Mouse (Mus musculus) brain, embryonic 14.5 days (tissue): Measurements from ENCODE around the gene Uba1y. TPM values are rescaled to one million over a fixed set of nuclear protein-coding genes. Genes with fewer than 3 reads are reported as not detected.
"Not testable (repeated sequence)": the region's sequence is repeated elsewhere in the genome, so short reads cannot be mapped to it uniquely, and the experiment has no call there.

ENCODE experiments used
- DNase-seq: peaks from one replicate; pipeline ENCODE4 v3.0.0-alpha.2; 2011; ENCODE audit warnings: low read depth
- CTCF ChIP-seq: fragments of 200-500 bp; IDR thresholded peaks from 2 replicates; pipeline ENCODE4 v1.5.1; 2012; ENCODE audit warnings: inconsistent platforms, mild to moderate bottlenecking, moderate library complexity, borderline replicate concordance; ENCODE audit not compliant: insufficient read depth, insufficient read length; ENCODE audit errors: extremely low read depth
- POLR2A ChIP-seq: fragments of 200-500 bp; IDR thresholded peaks from 2 replicates; pipeline ENCODE4 v1.6.1; 2012; ENCODE audit warnings: mild to moderate bottlenecking, inconsistent platforms, borderline replicate concordance; ENCODE audit not compliant: poor library complexity, insufficient read depth, insufficient read length, severe bottlenecking; ENCODE audit errors: extremely low read depth
- polyA plus RNA-seq: library from polyadenylated mRNA; depleted of rRNA; stranded (reverse); fragments of >200 nt; gene quantifications from 2 replicates; pipeline ENCODE4 v1.2.3, GENCODE M21; 2012; rRNA removed

The Uba1y gene
- 0.16 and 0.34 TPM in 2 replicates for polyA plus RNA-seq

- TF ChIP-seq POLR2A (no peak), CTCF (no peak)
- no peak for DNase-seq
These were observed at the start of gene Uba1y for GRCm38 (mm10) chrY:818396-818795. Uba1y (plus strand) TSS chrY:818649.

GRCm38 (mm10) chrY:797309-797708 is 21.1 kb upstream of the Uba1y start, which contains the start of gene Zfy1:
Zfy1 (minus strand) TSS chrY:797409.
- not testable (repeated sequence) for DNase-seq

GRCm38 (mm10) chrY:808991-809661 is 9.3 kb upstream of the Uba1y start:
- peak; percentile 64 for DNase-seq
- no peak for TF ChIP-seq CTCF
- no peak for TF ChIP-seq POLR2A

GRCm38 (mm10) chrY:872404-872803 is 54.0 kb downstream of the Uba1y start:
- no peak for TF ChIP-seq CTCF
- TF ChIP-seq POLR2A = no peak
- no peak for DNase-seq

GRCm38 (mm10) chrY:872855-873549 is 54.6 kb downstream of the Uba1y start:
- TF ChIP-seq POLR2A (no peak), CTCF (no peak)
- DNase-seq = peak; percentile 76

Other genes with a start within 250 kb of the Uba1y start
- gene Zfy1, start 21.2 kb upstream of the Uba1y start, polyA plus RNA-seq = 0.05 TPM in 1 of 2 replicates, not detected in the other
- 12.5 and 20.7 TPM in 2 replicates for gene Kdm5d, start 79.1 kb downstream of the Uba1y start, polyA plus RNA-seq
- 36.3 and 50.0 TPM in 2 replicates for gene Eif2s3y, start 191.9 kb downstream of the Uba1y start, polyA plus RNA-seq